Mouse (Mus musculus) kidney, adult 2 months (tissue): ENCODE measurements around the gene Cpne5.

Source experiments
- CTCF ChIP-seq: fragments of 200-500 bp; conservative IDR thresholded peaks from 2 replicates; pipeline ENCODE4 v1.5.1; 2011; ENCODE audit warnings: low read depth, mild to moderate bottlenecking, control low read depth, low read length, moderate library complexity, mixed read lengths; ENCODE audit not compliant: insufficient read depth, insufficient read length
- POLR2A ChIP-seq: fragments of 200-500 bp; IDR thresholded peaks from one replicate; pipeline ENCODE4 v1.6.1; 2011; ENCODE audit warnings: low read depth, low read length, control low read depth

GRCm38 (mm10) chr17:29172062-29172461, 65.9 kb downstream of the Cpne5 start:
- TF ChIP-seq CTCF (no peak), POLR2A (no peak)
